Mouse (Mus musculus) heart, postnatal 14 days (tissue): ENCODE measurements around the gene Cep89. TPM values are rescaled to one million over a fixed set of nuclear protein-coding genes. Genes with fewer than 3 reads are reported as not detected.

Experiments
- DNase-seq, 2 experiments: peaks; one replicate each; pipeline ENCODE4 v3.0.0; 2021 to 2022
- intact Hi-C: fragments of 180-260 bp; cut with DNase I; formaldehyde crosslinking; loops from one replicate; pipeline ENCODE4 v1.15.1; 2025
- total RNA-seq, 2 experiments: library from RNA; stranded (reverse); gene quantifications; 2 replicates each; pipeline ENCODE4 v1.2.3; 2021

The Cep89 gene
- total RNA-seq, 2 experiments from 2014 or later: 14.1 to 15.4 TPM

GRCm38 (mm10) chr7:35381861-35382260 lies 15.0 kb upstream of the Cep89 start:
- intact Hi-C loops: no loop called here
- no peak for DNase-seq

DNA sequence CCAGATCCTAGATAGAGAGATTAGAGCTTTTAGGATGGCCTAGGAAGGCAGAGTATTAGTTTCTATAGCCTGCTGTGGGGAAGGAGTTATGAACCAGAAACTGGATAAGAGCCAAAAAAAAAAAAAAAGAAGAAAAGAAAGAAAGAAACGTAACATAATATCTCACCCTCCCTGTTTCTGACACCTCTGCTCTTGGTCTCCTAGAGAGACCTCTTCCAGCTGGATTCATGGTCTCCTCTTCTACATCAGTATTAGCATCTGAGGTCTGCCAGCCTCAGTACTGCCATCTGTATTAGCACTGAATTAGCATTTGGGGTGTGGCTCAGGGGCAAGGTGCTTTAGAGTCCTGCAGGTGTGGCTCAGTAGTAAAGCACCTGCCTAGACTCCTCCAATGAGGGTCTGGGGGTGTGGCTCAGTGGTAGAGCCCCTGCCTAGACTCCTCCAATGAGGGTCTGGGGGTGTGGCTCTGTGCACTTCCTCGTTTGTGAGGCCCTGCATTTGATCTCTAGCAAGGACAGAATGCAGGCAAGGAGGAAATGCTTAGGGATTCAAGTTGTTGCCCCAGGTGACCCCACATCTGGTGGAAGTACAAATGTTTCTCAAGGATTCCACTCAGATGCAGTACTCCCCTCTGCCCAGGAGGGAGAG lies 14.0 kb upstream of the Cep89 start:
- no peak for DNase-seq
- intact Hi-C loops: no loop called here

DNA sequence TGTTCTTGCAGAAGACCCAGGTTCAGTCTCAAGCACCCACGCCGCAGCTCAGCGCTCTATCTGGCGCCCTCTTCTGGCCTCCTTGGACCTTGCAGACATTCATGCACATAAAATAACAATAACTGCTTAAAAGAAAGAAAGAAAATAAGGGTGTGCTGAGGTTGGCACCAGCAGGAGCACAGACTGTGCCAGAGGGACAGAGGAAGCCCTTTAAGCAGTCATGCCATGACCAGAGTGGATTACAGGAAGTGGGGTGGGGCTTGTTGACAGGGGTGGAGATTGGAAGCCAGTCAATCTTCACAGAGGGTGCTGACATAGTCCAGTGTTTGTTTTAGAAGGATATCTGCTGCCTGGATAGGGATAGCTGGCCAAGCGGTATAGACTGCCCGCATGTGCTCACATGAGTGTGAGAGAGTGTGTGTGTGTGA lies 10.3 kb upstream of the Cep89 start:
- intact Hi-C loops: no loop called here
- DNase-seq: peak in 1 of 2 experiments; percentile 12

DNA sequence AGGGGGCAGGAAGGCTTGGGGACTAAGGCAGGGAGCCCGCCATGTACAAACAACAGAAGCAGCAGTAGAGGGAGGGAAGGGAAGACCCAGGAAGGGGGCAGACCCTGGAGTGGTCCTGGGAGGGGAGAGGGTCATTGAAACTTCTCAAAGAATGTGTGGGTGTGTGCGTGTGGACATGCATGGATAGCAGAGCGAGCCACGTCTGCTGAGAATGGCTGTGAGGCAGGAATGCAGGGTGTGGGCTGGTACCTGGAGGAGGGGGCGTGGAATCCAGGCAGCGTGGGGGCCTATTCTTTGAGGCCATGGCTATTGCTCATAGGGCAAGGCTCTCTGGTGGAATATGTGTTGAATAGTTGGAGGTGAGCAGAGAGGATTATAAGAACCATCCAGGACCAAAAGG lies 8.1 kb upstream of the Cep89 start:
- intact Hi-C loops: no loop called here
- DNase-seq: no peak

- intact Hi-C loops: loop anchor here (5.0 kb wide), 2 partner anchors 61 to 76 kb away; partner anchors contain the start of genes Gpatch1 and Rhpn2
- peak; percentile 20 to 21 for DNase-seq
These were observed 3.9 kb upstream of the Cep89 start for GRCm38 (mm10) chr7:35392935-35393334.

DNA sequence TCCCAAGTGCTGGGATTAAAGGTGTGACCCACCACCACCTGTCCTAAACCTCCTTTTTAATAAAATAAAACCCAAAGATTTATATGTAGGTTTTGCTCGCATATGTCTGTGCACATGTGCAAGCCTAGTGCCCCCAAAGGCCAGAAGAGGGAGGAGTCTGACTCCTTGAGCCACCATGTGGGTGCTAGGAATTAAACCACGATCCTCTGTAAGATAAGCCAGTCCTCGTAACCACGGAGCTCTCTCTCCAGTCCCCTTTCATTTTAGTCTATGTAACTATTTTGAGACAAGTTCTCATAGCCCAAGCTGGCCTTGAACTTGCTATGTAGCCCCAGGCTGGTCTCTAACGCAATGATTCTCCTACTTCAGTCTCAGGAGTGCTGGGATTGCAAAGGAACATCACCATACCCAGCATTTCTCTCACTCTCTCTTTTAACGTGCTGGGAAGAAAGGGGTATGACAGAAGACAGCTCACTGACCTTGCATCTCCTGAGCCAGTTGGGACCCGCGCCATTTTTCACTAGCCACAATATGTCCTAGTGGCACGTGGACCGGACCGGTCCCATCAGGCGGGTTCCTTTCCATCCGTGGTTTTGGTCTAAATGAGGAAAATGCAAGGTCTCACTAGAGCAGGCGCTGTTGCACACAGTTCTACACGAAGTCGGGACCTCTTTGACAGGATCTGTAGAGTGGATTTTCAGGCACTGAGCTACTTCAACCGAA lies 940 bp upstream of the Cep89 start:
- intact Hi-C loops: no loop called here
- no peak for DNase-seq

GRCm38 (mm10) chr7:35401169-35401568 lies 4.3 kb downstream of the Cep89 start:
- no peak for DNase-seq
- intact Hi-C loops: no loop called here

GRCm38 (mm10) chr7:35415226-35415625 lies 18.4 kb downstream of the Cep89 start:
- no peak for DNase-seq
- intact Hi-C loops: no loop called here

GRCm38 (mm10) chr7:35415801-35416653 lies 19.2 kb downstream of the Cep89 start:
- intact Hi-C loops: no loop called here

GRCm38 (mm10) chr7:35416654-35416948 lies 19.8 kb downstream of the Cep89 start:
- no peak for DNase-seq
- intact Hi-C loops: no loop called here

More at GRCm38 (mm10) chr7:35415801-35416653, 19.2 kb downstream of the Cep89 start:
- DNase-seq: no peak

DNA sequence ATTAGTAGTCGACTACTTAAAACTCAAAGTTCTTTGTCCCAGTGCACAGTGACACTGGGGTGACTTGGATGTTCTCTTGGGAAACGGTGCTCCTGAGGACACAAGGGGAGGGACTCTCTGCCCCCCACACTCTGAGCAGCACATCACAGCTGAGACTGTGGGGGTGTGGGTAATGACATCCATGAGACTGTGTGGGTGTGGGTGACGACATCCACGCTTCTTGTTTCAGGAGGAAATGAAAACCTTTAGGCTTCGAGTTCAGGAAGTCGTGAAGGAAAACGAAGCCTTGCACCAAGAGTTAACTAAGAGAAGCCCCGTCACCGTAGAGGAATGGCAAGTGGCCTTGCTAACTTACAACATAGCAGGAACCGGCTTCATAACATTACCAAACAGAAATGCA lies 26.2 kb downstream of the Cep89 start:
- intact Hi-C loops: no loop called here
- no peak for DNase-seq

DNA sequence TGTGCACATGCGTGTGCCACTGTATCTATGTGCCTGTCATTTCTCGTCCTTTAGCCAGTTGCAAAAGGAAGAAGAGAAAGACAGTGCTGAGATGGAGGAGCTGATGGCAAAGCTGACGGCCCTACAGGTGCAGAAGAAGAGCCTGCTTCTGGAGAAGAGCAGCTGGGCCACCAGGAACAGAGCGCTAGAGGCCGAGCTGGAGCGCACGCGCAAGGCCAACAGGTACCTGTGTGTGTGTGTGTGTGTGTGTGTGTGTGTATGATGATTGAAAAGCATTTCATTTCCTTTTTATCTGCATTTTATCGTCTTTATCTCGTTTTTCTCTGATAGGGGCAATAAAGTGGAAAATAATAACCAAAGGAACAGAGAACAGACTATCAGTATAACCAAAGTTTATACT lies 31.3 kb downstream of the Cep89 start:
- DNase-seq: no peak
- intact Hi-C loops: no loop called here

DNA sequence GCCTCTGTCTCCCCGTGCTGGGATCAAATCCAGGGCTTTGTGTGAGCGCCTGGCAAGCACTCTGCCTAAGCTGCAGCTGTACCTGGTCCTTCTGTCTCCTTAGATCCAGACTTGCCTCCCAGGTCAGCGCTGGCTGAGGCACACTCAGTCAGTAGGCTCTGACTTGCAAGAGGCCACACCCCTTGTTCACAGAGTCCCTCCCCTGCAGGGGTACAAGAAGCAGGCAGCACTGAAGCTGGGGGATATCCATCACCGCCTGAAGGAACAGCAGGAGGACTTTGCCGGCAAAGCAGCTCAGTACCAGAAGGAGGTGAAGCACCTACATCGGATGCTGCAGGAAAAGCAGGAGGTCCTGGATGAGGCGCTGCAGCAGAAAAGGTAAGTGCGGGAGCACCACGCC lies 38.4 kb downstream of the Cep89 start:
- no peak for DNase-seq
- intact Hi-C loops: no loop called here

DNA sequence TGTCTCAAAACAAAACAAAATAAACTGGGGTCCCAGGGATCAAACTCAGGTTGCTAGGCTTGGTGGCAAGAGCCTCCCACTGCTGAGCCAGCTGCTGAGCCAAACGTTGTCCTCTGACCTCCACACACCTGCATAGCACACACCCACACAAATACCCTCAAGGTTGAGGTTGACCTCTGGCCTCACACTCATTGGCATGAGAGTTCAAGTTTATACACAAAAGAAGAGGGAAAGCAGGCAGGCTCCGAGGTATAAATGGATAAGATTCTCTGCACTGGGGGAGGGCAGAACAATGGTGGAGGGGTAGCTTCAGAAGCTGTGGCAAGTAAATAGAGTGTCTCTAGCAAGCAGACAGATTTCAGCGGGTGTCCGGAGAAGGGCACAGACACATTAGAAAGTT lies 50.7 kb downstream of the Cep89 start:
- DNase-seq: no peak
- intact Hi-C loops: no loop called here

DNA sequence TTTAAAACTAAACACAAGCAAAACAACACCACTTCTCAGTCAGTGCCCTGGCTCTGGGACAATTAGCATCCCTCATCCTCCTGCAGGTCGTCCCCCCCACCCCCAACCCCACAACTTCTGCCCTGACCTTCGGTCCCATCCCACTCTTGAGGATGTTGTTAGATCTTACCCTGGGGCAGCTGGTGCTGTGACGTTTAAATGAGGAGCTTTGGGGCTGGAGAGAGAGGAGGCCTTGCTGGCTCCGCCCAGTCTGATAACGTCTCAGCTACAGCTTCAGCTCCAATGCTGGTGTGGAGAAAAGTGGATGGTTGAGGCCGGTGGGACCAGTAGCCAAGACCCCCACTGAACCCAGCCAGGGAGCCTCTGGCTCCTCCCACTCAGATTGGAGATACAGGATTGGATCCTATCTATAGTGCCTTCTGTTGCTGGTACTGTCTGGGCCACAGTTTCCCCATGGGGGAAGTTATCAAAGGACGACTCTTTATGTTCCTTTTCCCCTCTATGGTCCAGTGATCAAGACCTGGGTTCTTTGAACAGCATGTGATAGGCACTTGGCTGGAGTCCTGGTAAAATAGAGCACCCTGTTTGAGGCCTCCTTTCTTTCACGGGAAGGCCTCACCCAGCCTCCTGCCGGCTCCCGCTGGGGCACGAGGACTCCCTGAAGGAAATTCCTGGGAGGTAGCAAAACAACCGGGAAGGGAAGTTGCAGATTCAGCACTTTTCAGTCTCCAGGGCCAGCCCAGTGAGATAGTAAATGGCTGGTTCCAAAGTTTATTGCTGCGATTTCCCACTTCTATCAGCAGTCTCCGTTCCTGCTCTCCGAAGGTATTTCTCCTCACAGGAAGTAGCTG lies 51.4 kb downstream of the Cep89 start, which contains the start of gene Slc7a9:
Gene Slc7a9, plus strand, starts transcription at position 801 of the 851 bp plus-strand sequence.
- intact Hi-C loops: no loop called here
- no peak for DNase-seq

DNA sequence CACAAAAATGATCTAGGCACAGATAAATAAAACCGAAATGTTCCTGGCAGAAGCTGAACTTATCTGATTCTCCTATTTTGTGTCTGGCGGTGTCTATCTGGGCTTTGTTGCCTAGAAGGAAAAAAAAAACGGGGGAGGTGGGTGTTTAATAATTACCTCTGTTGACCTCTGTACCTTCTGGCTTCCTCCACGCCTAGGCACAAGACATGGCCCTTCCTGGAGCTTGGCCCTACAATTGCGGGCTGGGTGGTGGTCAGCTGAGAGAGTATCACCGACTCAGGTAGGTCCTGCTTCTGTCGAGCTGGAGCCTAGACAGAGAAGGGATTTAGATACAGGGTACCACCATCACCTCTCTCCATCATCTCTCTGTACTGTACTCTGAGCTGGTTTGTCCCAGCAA lies 52.0 kb downstream of the Cep89 start:
- DNase-seq: no peak
- intact Hi-C loops: no loop called here

DNA sequence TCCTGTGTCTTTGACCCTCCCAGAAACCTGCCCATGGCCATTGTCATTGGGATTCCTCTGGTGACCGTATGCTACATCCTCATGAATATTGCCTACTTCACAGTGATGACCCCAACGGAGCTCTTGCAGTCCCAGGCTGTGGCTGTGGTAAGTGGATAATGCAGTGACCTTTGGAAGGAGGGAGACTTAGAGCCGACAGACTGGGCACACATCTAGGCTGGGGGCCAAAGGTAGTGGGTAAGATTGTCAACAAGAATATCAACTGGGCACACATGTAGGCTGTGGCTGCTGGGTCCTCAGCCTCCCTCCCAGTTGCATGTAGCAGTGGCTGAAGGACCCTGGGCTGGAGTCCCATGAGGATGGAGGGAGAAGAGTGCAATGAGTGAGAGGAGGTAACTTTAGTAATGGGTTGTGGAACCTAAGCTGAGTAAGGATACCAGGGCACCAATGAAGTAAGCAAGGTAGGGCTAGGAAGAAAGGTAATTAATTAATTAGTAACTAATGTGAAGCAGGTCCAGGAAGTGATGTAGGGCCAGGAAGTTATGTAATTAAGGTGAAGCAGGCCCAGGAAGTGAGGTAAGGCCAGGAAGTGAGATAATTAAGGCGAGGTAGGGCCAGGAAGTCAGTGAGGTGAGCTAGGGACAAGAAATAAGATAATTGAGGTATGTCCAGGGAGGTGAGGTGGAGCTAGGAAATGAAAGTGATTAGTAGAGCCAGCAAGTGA lies 59.4 kb downstream of the Cep89 start:
- no peak for DNase-seq
- intact Hi-C loops: no loop called here

GRCm38 (mm10) chr7:35460971-35461370 lies 64.1 kb downstream of the Cep89 start:
- intact Hi-C loops: no loop called here
- DNase-seq: no peak

DNA sequence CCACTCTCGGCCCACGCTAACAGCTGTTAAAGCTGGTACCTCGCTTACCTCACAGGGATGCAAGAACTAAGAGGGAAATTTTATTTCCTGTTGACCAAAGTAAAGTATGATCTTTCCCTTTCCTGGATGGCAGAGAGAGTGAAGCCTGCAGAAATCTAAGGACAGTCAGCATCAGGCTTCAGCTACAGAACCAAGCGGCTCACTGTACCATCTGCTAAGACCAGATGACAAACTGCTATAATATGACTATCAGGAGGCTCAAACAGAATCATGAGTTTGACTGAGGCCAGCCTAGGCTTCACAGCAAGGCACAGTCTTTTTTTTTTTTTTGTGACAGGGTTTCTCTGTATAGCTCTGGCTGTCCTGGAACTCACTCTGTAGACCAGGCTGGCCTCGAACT lies 68.2 kb downstream of the Cep89 start:
- no peak for DNase-seq
- intact Hi-C loops: no loop called here

DNA sequence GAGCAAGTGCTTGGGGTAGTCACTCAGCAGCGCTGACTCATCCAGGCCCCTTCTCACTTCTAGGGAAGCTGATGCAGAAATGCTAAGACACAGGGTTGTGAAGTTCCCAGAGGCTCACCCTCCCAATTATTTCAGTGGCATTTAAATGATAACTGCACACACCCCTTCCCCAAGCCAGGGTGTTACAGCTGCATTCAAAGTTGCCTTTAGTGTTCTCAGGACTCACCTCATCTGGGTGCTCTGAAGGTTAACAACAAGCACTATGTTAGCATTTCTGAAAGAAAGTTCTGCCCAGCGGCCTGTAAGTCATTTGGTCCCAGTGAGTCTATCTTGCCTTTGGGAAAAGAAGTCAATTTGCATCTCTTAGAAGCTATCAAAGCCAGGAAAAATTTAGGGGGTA lies 71.0 kb downstream of the Cep89 start:
- no peak for DNase-seq
- intact Hi-C loops: no loop called here
